Mouse (Mus musculus): ENCODE measurements around the gene Enpp7. TPM values are rescaled to one million over a fixed set of nuclear protein-coding genes. Genes with fewer than 3 reads are reported as not detected.

Enpp7 gene
- polyA plus RNA-seq, 1 experiment from 2014 or later, result not detected

DNA sequence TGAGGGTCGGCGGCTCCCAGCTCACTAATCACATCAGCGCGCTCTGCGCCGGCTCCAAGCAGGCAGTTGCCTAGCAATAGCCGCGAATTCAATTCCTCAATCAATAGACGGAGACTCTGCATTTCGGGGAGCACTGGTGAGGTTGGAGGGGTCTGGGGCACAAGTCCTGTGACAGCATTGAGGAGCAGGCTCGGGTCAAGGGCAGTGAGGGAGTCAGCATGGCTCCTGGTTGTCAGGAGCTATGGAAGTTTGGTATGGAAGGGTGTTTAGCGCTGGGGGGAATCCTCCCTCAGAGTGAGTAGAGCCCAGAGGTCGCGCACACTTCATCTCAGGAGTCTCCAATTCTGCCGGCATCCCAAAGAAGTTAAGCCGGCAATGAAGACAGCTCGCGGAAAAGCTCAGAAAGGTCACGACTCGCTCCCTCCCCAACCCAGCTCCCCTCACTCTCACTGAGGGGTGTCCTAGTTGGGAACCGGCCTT, 47.7 kb downstream of the Enpp7 start:
- Histone ChIP-seq H3K4me1 (ENCODE audit: control insufficient read depth, insufficient read depth, low read length) (peaks cover 28% of the 10 kb centered on the region), H3K36me3 (ENCODE audit: control insufficient read depth, insufficient read depth, low read length) (peaks cover 4% of the 10 kb centered on the region; the same call in 1 of the 2 replicates), H3K9ac (replicated peaks; ENCODE audit: low read depth, low read length) (no peak overlapping the region), H3K27ac (ENCODE audit: low read length) (no peak overlapping the region), H3K27me3 (ENCODE audit: control insufficient read depth, insufficient read depth, low read length) (peaks cover 15% of the 10 kb centered on the region), H3K4me3 (ENCODE audit: low read depth, low read length) (no peak overlapping the region), H3K9me3 (ENCODE audit: control insufficient read depth, low read depth, low read length) (no peaks in the 10 kb centered on the region), H3K4me2 (replicated peaks; ENCODE audit: low read depth, low read length) (no peak overlapping the region)
- 5% methylated on average over 21 of the region's 21 CpGs for WGBS
- ATAC-seq (ENCODE audit: insufficient number of reproducible peaks, insufficient read depth, low FRiP score, low read depth), result no peak

DNA sequence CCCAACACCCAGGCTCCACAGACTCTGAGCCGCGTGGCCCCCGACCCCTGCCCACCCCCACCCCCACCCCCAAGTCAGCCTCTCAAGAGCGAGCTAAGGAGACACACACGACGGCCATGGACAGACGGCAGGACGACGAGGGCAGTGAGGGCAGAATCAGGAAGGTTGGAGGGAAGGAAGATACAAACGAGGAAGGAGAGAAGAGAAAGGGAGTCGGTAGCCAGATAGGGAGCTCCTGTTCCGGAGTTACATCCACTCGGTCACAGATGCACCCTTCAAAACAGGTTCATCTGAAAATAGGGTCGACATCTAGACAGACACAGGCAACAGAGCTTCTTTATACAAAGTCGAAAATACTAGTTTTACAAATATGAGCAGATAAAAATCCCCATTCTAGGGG, 48.5 kb downstream of the Enpp7 start:
- Histone ChIP-seq H3K27me3 (ENCODE audit: control insufficient read depth, insufficient read depth, low read length) (peaks cover 17% of the 10 kb centered on the region), H3K9ac (replicated peaks; ENCODE audit: low read depth, low read length) (no peak overlapping the region), H3K4me2 (replicated peaks; ENCODE audit: low read depth, low read length) (no peak overlapping the region; the same call in 1 of the 2 replicates), H3K9me3 (ENCODE audit: control insufficient read depth, low read depth, low read length) (no peaks in the 10 kb centered on the region), H3K4me1 (ENCODE audit: control insufficient read depth, insufficient read depth, low read length) (peaks cover 29% of the 10 kb centered on the region), H3K27ac (ENCODE audit: low read length) (no peak overlapping the region), H3K4me3 (ENCODE audit: low read depth, low read length) (no peak overlapping the region), H3K36me3 (ENCODE audit: control insufficient read depth, insufficient read depth, low read length) (peaks cover 4% of the 10 kb centered on the region; the same call in 1 of the 2 replicates)
- WGBS, result 9% methylated on average over 15 of the region's 15 CpGs
- no peak for ATAC-seq (ENCODE audit: insufficient number of reproducible peaks, insufficient read depth, low FRiP score, low read depth)

DNA sequence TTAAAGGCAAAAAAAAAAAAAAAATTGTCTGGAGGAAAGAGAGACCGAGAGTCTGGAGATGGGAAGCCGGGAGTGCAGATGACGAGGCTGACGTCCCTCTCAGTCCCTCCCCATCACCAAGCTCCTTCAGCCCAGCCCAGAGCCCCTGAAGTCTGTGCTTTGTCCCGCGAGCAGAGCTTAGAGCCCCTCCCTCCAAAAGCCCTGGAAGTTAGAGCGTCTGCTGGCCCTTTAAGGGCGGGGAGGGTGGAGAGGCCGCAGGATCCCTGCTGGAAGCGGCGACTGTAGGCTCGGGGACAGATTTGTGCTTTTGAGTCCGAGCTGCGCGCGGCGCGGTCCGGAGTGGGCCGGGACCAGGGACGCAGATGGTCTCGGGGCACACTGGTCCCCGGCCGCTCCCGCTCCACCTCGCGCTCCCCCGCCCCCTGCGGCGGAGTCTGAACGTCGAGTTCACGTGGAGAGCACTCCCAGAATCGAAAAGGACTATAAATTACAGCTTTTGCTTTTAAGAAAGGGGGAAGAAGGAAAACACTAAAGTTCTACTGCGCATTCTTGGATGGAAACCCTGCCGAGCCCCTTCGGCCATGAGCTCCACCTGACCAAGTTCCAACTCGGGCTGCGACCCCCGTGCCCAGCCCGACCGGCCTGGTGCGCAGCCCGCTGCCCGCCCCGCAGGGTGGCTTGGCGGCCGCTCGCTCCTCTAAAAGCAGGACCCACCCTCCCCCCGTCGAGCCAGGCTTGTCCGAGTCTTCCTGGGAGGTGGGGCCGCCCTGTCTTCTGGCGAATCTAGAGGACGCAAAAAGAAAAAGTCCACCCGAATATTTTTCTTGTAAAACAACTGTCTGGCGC, 49.2 kb downstream of the Enpp7 start:
- Histone ChIP-seq H3K4me1 (ENCODE audit: control insufficient read depth, insufficient read depth, low read length) (peaks cover 36% of the 10 kb centered on the region), H3K4me2 (replicated peaks; ENCODE audit: low read depth, low read length) (peak overlapping the region; percentile 76), H3K9ac (replicated peaks; ENCODE audit: low read depth, low read length) (0 out of 2 replicates have a peak overlapping the region, but pooled peaks have one; percentile 22), H3K27ac (ENCODE audit: low read length) (no peak overlapping the region), H3K27me3 (ENCODE audit: control insufficient read depth, insufficient read depth, low read length) (peaks cover 24% of the 10 kb centered on the region), H3K9me3 (ENCODE audit: control insufficient read depth, low read depth, low read length) (no peaks in the 10 kb centered on the region), H3K36me3 (ENCODE audit: control insufficient read depth, insufficient read depth, low read length) (peaks cover 4% of the 10 kb centered on the region; the same call in 1 of the 2 replicates), H3K4me3 (ENCODE audit: low read depth, low read length) (peak overlapping the region; percentile 42)
- WGBS, result 3% methylated on average over 57 of the region's 57 CpGs
- no peak for ATAC-seq (ENCODE audit: insufficient number of reproducible peaks, insufficient read depth, low FRiP score, low read depth)

DNA sequence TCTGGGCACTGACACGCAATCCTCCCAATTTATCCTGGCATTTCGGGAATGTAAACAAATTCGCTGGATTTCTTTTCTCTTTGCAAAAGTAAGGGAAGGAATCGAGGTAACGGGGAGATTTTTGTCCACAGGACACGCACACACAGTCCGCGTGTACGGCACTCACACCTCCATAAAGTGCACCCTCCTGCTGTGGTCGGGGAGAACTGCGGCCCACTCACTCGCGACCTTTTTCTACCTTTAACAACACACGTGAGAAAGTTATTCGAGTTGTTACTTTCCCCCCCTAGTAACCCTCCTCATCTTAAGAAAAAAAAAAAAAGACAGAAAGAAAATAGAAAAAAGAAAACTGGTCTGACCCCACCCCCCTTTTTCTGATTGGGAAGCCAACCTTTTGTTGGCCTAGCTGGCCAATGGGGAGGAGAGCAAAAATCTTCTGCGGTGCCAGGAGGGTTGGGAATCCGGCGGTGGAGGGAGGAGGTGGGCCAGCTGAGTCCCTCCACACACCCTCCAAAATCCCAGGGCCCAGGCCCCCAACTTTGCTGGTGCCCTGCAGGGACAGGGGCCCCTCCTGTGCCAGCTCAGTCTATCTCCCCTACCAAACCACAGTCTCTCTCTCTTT, 49.9 kb downstream of the Enpp7 start:
- peaks cover 4% of the 10 kb centered on the region; the same call in 1 of the 2 replicates for H3K36me3 ChIP-seq (ENCODE audit: control insufficient read depth, insufficient read depth, low read length)
- ATAC-seq (ENCODE audit: insufficient number of reproducible peaks, insufficient read depth, low FRiP score, low read depth), result no peak
- no peak overlapping the region for H3K9ac ChIP-seq (replicated peaks; ENCODE audit: low read depth, low read length)
- H3K4me3 ChIP-seq (ENCODE audit: low read depth, low read length), result peak overlapping the region; percentile 42
- no peak overlapping the region for H3K27ac ChIP-seq (ENCODE audit: low read length)
- 24% methylated on average over 18 of the region's 18 CpGs for WGBS
- H3K9me3 ChIP-seq (ENCODE audit: control insufficient read depth, low read depth, low read length), result no peaks in the 10 kb centered on the region
- H3K4me2 ChIP-seq (replicated peaks; ENCODE audit: low read depth, low read length), result peak overlapping the region; percentile 76
- H3K27me3 ChIP-seq (ENCODE audit: control insufficient read depth, insufficient read depth, low read length), result peaks cover 25% of the 10 kb centered on the region
- peaks cover 38% of the 10 kb centered on the region for H3K4me1 ChIP-seq (ENCODE audit: control insufficient read depth, insufficient read depth, low read length)

DNA sequence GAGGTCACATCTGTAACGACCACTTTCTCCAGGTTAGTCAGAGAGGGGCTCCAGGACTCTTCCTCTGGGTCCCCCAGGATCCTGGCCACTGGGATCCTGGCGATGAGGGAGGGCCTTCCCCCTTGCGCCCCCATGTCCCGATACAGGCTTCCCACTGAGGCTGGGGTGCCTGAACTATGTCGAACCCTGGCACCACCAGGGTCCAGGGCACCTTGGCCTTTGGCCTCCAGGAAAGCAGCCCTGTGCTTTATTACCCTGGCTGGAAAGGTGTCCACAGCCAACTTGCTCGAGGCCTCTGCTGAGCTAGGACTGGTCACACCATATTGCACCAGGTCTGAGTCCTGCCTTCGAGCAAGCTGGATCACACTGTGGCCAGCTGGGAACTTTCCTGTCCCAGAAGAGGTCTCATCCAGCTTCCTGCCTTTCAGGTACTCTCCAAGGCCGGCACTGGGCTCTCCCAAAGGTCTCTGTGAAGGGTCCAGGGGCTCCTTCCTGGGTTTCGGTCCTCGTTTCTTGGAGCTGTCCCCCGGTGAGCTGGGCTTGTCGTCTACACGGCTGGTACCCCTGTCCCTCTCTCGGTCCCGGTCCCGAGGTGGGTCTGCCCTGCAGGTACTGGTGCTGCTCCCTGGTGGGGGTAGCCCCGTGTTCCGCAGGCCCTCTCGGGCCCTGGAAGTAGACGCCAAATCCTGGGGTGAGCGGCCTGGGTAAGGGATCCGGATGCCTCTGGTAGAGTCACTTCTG, 50.9 kb downstream of the Enpp7 start:
- no peak overlapping the region for H3K4me2 ChIP-seq (replicated peaks; ENCODE audit: low read depth, low read length)

DNA sequence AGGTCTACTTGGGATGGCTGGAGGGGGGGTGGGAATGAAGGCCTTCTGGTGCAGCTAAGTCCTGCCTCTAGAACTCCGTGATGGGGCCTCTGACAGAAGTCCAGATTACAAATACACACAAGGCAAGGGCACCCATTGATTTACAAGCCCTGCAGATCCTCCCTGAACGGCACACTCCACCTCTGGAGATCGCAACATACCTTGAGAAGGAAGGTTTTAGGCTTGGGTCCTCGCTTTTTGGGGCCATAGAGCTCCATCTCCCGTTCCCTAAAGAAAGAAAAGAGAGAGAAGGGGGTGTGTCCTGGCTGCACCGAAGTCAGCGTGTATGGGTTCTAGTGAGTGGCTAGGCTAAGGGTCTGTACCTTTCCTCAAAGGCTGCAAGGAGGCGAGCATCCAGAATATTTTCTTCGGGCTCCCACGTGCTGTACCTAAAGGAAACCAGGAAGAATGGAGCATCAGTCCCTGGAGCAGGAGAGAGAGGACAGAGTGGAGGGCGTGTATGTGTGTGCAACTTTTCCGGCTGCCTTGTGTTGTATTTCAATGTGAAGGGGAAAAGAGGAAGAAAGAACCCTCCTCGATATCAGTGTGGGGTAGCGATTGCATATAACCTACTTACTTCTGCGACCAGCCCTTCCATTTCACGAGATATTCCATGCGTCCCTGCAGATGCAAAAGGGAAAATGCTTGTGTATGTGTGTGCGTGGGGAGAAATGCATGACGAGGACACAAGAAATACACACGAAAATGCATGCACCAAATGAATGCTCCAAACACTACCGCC, 51.9 kb downstream of the Enpp7 start:
- Histone ChIP-seq H3K4me3 (ENCODE audit: low read depth, low read length) (peak overlapping the region; percentile 77), H3K36me3 (ENCODE audit: control insufficient read depth, insufficient read depth, low read length) (peaks cover 4% of the 10 kb centered on the region; the same call in 1 of the 2 replicates), H3K4me1 (ENCODE audit: control insufficient read depth, insufficient read depth, low read length) (peaks cover 42% of the 10 kb centered on the region), H3K27me3 (ENCODE audit: control insufficient read depth, insufficient read depth, low read length) (peaks cover 42% of the 10 kb centered on the region), H3K27ac (ENCODE audit: low read length) (no peak overlapping the region), H3K9me3 (ENCODE audit: control insufficient read depth, low read depth, low read length) (no peaks in the 10 kb centered on the region), H3K9ac (replicated peaks; ENCODE audit: low read depth, low read length) (peak overlapping the region; percentile 61; the same call in 1 of the 2 replicates), H3K4me2 (replicated peaks; ENCODE audit: low read depth, low read length) (peak overlapping the region; percentile 81)
- ATAC-seq (ENCODE audit: insufficient number of reproducible peaks, insufficient read depth, low FRiP score, low read depth), result no peak
- WGBS, result 12% methylated on average over 21 of the region's 21 CpGs

More for the DNA sequence above, 50.9 kb downstream of the Enpp7 start:
- H3K4me3 ChIP-seq (ENCODE audit: low read depth, low read length), result no peak overlapping the region
- H3K9ac ChIP-seq (replicated peaks; ENCODE audit: low read depth, low read length), result no peak overlapping the region
- ATAC-seq (ENCODE audit: insufficient number of reproducible peaks, insufficient read depth, low FRiP score, low read depth), result no peak
- no peak overlapping the region for H3K27ac ChIP-seq (ENCODE audit: low read length)
- no peaks in the 10 kb centered on the region for H3K9me3 ChIP-seq (ENCODE audit: control insufficient read depth, low read depth, low read length)
- H3K4me1 ChIP-seq (ENCODE audit: control insufficient read depth, insufficient read depth, low read length), result peaks cover 38% of the 10 kb centered on the region
- WGBS, result 58% methylated on average over 22 of the region's 22 CpGs
- H3K27me3 ChIP-seq (ENCODE audit: control insufficient read depth, insufficient read depth, low read length), result peaks cover 32% of the 10 kb centered on the region
- H3K36me3 ChIP-seq (ENCODE audit: control insufficient read depth, insufficient read depth, low read length), result peaks cover 4% of the 10 kb centered on the region; the same call in 1 of the 2 replicates

DNA sequence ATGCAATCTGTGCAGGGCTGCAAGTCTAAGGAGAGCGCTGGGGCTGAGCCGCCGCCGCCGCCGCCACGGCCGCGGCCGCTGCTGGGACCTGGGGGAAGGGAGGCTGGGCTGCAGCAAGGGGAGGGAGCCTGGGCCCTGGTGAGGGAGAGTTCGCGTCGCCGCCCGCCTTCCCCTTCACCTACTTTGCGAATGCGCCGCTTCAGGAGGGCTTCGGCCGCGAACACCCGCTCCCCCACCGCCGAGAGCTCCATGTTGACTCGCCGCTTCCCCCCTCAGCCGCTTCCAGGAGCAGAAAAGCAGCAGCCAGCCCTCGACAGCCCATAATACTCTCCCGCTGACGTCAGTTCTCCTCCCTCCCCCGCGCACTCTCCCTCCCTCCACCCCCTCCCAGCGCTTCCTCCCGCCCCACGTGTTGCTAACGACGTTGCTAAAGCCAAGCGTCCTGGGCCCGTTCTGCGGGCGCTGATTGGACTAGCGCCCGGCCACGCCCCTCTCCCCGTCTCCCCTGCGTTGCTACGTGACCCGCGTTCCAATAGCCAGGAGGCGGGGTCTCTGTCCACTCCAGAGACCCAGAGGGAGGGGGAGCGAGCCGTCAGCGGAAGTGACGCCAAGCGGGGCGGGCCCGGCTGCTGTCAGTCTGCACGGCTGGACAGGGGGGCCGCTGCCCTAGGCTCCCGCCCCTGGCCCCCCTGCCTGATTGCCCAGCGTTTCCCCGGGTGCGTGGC, 52.8 kb downstream of the Enpp7 start, which contains the start of gene Cbx8:
Gene Cbx8, minus strand, starts transcription at position 370 of the 725 bp plus-strand sequence.
- Histone ChIP-seq H3K4me2 (replicated peaks; ENCODE audit: low read depth, low read length) (peak within 1 kb of the TSS; percentile 81), H3K27me3 (ENCODE audit: control insufficient read depth, insufficient read depth, low read length) (peaks cover 42% of the 10 kb centered on the region), H3K9me3 (ENCODE audit: control insufficient read depth, low read depth, low read length) (no peaks in the 10 kb centered on the region), H3K4me3 (ENCODE audit: low read depth, low read length) (peak within 1 kb of the TSS; percentile 77), H3K4me1 (ENCODE audit: control insufficient read depth, insufficient read depth, low read length) (peaks cover 43% of the 10 kb centered on the region), H3K27ac (ENCODE audit: low read length) (peak within 1 kb of the TSS; percentile 77), H3K9ac (replicated peaks; ENCODE audit: low read depth, low read length) (peak within 1 kb of the TSS; percentile 61; the same call in 1 of the 2 replicates), H3K36me3 (ENCODE audit: control insufficient read depth, insufficient read depth, low read length) (peaks cover 4% of the 10 kb centered on the region; the same call in 1 of the 2 replicates)
- peak; percentile 95 for ATAC-seq (ENCODE audit: insufficient number of reproducible peaks, insufficient read depth, low FRiP score, low read depth)
- 2% methylated on average over 58 of the region's 63 CpGs for WGBS

Data from stomach, embryonic 14.5 days (tissue).